Mouse (Mus musculus) left cerebral cortex, adult 8-10 months (tissue): ENCODE data around the gene Acvrl1. TPM values are rescaled to one million over a fixed set of nuclear protein-coding genes. Genes with fewer than 3 reads are reported as not detected.
"Not testable (repeated sequence)": the region's sequence is repeated elsewhere in the genome, so short reads cannot be mapped to it uniquely, and the experiment has no call there.

Experiments
- DNase-seq, 2 experiments: peaks; one replicate each; pipeline ENCODE4 v3.0.0; 2022; ENCODE audit warnings: low spot score in 2 of 2
- total RNA-seq, 4 experiments: library from RNA; stranded (reverse); gene quantifications; 2 replicates each; pipeline ENCODE4 v1.2.4; 2022

Gene Acvrl1
- total RNA-seq, 4 experiments from 2014 or later, result 18.9 to 25.1 (median 19.3) TPM

DNA sequence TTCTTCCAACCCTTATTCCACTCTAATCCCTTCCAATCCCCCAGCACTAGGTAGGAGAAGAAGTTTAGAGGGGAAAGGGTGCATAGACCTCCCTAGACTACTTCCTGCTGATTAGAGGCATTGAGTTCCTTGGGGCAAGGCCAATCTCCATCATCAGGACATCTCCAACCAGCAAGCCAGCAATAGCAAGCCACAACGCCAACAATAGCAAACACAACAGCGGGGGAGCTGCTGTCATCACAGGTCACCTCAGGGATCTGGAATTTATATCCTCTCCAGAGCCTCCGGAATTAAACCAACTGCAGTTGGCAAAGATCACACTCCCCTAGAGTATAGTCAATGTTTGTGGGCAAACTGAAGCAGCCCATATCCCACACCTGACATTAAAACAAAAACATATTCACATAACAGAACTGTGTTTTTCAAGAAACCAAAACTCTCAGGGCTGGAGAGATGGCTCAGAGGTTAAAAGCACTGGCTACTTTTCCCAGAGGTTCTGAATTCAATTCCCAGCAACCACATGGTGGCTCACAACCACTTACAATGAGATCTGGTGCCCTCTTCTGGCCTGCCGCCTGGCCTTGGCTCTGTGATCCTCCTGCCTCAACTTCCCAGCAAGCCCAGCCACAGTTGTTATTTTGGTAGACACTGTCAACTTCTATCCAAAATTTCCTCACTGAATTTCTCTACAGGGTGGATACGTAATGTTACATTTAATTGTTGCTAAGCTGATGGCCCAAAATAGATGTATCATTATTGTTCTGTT, 20.2 kb upstream of the Acvrl1 start:
- no peak for DNase-seq

DNA sequence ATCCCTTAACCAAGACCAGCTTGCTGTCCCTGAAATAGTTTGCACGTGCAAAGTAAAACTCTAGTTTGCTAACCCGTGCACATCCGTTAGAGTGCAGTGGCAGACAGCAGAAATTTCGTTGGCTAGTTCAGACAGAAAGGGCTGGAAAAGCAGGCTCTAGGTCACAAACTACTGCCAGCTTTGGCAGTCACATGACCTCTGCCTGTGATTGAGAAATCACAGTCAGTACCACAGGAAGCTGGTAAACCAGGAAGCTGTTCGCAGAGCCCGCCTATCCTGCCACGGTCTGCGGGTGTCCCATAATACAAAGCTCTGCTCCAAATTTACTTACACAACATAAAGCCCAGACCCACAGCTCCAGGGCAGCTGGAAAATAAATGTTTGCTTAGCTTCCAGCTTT, 15.1 kb upstream of the Acvrl1 start:
- DNase-seq, result no peak

DNA sequence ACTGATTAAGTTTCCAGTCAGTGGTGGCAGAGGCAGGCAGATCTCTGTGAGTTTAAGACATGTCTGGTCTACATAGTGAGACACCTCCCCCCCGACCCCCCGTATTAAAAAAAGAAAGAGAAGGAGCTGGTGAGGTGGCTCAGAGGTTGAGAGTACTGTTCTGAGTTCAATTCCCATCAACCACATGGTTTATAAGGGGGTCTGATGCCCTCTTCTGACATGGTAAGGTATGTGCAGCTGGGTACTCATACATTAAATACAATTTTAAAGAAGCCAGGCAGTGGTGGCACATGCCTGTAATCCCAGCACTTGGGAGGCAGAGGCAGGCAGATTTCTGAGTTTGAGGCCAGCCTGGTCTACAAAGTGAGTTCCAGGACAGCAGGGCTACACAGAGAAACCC, 14.5 kb upstream of the Acvrl1 start:
- DNase-seq, result not testable (repeated sequence)

DNA sequence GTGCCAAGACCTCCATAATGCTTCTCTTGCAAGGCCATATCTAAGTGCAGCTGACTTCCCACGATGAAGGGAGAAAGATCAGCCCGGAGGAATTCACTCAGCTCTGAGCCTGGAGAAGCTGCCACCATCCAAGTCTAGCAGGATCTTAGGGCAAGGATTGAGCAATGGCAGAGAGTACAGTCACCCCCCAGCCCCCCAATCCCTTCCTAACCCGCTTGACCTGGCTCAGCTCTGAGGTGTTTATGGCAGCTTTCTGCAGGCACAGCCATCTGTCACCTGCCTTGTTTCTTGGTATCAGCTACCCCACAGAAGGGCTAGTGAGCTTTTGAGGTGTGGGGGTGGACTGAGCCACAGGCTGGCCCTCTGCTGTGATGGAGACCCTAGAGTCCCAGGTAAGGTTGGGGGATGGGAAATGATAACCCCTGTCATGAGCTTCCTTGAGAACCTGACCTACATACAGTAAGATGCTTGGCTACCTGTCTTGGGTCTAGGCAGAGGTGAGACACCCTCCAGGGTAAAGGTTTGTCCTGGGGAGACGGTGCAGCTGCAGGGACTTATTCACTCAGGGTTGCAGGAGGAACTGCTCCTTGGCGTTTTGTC, 12.7 kb upstream of the Acvrl1 start, which contains the start of gene Ankrd33:
Gene Ankrd33, plus strand, starts transcription at position 245 of the 600 bp plus-strand sequence.
- DNase-seq, result no peak

DNA sequence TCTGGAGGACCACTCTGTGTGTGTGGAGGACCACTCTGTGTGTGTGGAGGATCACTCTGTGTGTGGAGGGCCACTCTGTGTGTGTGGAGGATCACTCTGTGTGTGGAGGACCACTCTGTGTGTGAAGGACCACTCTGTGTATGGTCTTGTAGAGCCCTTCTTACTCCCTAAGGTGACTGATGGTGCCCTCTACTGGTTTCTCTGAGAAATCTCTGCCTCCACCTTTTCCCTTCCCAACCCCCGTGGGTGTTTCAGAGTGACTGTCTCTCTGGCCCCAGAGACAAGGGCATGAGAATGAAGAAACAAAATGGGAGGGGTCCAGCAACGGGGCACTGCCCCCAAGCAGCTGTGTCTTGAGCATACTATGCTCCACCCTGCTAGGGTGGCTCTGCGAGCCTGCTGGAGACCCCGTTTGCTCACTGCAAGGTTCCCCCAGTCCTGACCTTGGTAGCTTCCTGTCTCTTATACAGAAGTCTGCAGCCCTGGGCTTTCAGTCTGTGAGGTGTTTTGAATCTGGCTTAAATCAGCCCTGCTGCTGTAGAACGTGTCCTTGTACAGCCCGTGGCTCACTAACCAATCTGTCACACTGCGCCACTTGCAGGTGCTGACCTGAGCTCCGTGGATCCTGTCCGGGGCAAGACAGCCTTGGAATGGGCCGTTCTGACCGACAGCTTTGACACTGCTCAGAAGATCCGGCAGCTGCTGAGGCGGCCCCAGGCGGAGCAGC, 9.8 kb upstream of the Acvrl1 start:
- no peak for DNase-seq

DNA sequence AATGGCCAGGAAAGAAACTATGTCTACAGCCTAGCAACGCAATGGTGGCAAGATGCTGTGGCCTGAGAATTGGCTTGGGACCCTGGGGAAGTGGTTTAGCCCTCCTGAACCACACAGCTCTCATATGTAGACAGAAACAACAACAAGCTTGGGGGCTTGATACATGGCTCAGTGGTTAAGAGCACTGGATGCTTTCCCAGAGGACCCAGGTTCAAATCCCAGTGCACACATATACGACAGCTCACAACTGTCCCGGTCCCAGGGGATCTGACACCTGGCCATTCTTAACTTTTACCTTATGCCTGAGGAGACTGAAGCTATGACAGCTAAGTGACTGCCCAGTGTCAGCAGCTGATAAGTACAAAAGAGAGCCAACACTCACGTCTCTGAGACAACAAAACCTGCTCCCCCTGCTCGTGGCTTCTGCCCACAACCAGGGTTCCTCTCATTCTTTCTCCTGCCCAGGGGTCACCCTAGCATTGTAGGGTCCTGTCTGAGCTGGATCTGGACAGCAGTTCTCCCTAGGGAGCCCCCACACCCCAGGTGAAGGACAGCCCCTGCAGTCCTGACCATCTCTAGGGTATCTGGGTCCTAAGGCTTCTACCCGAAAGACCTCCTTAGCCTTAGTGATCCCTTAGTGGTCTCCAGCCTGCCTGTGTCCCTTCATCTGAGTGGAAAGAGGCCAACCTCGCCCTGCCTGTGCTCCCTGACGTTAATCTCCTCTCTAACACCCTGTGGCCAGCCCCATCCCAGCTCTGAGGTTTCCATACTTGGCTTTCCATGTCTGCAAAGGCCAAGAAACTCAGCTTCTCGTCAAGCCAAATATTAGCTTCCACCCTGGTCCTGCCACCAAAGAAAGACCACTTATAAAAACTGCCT, 6.7 kb upstream of the Acvrl1 start:
- DNase-seq, result no peak

DNA sequence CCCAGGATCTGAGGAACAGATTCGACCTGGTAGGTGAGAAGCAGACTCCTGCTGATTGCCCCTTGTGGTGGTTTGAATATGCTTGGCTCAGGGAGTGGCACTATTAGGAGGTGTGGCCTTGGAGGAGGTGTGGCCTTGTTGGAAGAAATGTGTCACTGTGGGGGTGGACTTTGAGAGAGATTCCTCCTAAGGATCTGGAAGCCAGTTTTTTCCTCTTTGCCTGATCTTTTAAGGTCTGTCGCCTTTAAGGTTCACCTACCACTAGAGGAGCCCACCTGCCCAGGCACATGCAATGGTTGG, 6.1 kb upstream of the Acvrl1 start:
- no peak for DNase-seq

DNA sequence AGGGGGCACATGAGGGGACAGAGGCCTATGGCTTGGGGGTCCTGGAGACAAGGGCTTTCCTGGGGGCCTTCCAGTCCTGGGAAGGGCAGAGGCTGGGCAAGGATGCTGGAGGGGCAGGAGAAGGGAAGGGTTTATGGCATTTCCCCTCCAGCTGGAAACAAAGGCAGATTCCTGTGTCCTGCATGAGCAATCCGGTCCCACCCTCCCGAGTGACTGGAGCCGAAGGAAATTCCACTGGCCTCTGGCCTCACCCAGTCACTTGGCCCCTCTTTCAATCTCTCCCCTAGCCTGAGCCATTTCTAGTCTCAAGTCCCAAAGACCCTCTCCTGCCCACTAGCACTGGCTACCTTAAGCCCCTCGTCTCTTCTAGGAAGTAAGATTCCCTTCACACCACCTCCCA, 5.1 kb upstream of the Acvrl1 start:
- no peak for DNase-seq

DNA sequence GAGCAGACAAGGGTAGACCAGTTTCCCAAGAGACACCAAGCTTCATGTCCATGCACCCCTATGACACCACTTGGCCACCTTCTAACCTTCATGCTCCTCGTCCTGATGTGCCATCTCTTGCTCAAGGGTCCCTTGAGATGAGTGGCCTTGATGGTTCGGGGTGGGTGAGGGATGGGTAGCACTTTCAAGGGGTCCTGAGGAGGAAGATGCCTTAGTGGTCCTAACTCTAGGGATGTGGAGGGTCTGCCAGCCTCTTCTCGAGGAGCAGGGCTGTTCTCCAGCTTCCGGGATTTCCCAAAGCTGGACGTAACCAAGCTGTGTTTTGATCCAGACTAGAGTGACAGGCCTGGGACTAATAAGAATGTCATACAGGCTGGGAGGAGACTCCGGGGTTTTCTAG, 2.8 kb upstream of the Acvrl1 start:
- DNase-seq, result no peak

DNA sequence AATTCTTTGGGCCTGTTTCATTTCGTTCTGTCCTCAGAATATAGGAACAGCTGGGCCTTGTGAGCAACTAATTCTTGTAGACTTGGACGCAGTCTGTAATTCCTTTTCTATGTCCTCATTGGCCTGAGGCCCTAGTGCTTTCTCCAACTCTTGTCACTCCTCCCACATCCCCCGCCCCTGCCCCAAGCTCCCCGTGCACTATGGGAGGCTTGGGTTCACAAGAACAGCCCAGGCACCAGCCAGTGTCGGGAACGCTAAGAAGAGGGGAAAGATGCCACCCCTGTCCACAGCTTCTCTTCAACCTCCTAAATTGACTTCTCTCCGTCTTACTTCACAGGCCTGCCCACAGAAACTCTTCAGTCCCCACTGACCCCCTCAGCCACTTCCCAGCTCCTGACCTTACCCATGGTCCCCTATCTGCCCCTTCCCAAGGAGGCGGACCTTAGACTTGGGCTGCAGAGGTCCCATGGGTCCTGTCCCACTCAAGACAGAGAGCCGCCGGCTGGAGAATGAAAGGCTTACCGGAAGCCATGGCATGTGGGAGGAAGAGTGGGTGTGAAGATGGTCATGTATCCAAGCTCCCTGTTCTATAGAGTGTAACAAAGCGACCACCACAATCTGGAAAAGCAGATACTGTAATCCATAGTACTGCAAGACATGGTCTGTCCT, 1.3 kb upstream of the Acvrl1 start:
- no peak for DNase-seq

DNA sequence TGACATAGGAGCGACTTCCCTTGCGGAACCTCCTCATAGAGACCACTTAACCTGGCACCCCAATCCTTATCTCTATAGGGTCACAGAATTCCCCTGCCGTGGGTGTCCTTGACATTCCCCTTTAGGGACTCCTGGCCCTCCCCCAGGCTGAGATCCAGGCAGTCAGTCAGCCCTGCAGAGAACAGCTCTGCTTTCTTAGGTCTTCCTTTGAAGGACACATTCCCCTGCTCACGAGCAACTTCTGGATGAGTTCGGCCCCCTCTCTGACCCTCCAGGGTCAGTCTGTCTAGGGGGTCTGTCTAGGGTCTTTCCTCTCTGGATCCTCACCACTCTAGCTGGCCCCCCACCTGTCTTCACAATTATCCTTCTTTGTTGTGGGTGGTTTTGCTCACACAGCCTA, 1.1 kb downstream of the Acvrl1 start:
- no peak for DNase-seq

DNA sequence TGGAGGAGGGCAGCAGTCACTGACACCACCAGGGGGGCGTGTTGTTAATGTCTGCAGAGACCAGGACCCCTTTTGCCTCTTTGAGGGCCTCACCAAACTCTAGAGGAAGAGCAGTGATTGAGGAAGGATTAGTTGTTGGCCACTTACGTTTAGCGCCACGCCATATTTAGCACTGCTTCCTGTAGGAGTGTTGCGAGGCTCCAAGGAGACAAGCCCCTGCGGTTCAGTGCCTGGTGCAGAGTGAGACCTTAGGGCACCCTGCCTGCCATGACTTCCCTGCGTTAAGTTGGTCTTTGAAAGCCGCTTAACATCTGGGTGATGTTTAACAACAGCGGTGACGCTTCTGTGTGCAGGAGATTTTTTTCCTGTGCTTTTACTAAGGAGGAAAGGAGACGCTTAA, 3.2 kb downstream of the Acvrl1 start:
- DNase-seq, result no peak

DNA sequence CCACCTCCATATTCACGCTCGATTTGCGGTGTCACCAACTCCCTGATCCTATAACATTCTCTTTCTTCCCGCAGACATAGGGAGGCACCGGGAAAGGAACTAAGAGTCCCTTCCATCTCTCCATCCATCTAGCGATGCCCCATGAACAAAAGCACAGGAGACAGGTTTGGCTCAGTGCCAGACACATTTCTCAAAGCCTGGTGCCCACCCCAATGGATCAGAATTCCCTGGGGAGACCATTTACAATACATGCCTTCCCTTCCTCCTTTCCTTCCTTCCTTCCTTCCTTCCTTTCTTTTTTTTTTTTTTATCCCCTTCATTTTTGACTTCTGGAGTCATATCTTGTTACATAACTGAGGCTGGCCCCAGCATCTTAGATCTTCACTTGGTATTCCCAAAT, 3.7 kb downstream of the Acvrl1 start:
- no peak for DNase-seq

DNA sequence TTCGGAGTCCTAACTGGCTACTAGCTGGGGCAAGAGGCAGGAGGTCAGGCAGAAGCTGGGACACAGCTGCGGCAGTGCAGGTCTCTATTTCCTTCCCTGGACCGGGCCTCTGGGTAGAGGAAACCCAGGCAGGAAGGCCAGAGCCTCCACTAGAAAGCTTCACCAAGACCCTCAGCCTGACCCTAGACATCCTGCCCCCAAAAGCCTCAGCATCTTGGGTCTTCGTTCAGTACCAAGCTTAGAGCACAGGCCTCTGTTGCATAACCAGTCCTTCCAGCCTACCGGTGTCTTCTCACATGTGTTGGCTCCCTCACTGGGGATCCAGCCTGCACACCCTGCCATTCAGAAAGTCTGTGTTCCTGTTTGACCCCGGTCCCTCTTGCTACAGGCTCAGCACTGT, 4.4 kb downstream of the Acvrl1 start:
- no peak for DNase-seq

DNA sequence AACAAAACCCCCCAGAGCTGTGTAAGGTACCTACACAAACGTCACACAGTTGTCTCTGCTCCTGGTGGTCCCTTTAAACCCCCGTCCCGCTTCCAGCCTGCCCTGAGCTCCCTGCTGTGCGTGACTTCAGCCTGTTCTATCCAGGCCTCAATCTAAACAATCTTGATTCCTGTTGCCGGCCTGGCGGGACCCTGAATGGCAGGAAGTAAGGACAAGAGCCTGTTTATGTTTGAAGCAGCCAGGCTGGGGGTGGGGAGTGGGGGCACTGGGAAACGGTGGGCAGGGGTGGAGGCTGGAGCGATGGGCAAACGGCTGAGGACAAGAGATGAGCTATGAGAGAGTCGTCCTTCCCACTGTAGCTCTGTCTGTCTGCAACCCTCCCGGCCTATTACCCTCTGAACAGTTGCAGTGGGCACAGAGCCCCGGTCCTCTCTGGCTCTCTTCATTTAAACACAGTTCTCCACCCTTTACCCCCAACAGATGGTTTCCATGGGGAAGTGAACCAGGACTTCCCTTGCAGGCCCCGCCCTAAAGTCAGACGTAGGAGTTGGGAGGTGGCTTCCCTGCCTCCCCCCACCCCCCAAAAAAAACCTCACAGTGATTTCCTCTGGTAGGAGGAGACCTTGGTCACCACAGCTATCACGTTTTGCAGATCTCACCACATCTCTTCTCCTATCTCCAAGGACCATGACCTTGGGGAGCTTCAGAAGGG, 5.8 kb downstream of the Acvrl1 start:
- DNase-seq, result no peak

DNA sequence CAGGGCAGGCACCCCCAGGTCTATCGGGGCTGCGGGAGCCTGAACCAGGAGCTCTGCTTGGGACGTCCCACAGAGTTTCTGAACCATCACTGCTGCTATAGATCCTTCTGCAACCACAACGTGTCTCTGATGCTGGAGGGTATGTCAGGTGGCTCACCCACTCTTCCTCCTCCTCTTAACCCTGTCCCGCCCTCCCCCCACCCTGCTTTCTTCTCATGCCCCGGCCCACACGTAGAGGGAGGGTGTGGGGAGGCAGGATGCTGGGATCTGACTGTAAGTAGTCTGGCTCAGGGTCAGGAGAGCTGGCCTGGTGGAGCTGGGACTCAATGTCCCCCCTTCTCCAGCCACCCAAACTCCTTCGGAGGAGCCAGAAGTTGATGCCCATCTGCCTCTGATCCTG, 7.1 kb downstream of the Acvrl1 start:
- no peak for DNase-seq

DNA sequence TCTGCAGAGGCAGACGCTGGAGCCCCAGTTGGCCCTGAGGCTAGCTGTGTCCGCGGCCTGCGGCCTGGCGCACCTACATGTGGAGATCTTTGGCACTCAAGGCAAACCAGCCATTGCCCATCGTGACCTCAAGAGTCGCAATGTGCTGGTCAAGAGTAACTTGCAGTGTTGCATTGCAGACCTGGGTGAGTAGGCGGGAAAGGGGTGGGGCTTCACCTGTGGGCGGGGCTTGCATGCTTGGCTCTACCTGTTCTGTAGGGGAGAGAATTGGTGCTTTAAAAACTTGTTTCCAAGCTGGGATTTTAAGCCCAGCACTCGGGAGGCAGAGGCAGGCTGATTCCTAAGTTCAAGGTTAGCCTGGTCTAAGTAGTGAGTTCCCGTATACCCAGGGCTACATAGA, 9.1 kb downstream of the Acvrl1 start:
- DNase-seq, result no peak

DNA sequence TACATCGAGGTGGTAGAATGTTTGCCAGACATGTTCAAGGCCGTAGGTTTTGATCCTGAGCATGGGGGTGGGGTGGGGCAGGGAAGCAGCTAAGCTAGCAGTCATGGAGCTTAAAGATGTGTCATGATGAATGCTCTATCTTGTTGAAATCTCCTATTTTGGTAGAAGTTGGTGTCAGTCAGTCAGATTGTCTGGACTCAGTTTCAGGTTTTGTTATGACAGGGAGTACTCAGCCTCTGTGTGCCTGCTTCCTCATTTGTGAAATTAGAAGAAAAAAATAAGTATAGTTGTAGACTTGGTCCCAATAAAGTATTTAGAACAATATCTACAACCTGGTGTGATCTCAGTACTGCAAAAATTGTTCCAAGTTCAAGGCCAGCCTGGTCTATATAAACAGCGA, 10.4 kb downstream of the Acvrl1 start:
- DNase-seq, result no peak

DNA sequence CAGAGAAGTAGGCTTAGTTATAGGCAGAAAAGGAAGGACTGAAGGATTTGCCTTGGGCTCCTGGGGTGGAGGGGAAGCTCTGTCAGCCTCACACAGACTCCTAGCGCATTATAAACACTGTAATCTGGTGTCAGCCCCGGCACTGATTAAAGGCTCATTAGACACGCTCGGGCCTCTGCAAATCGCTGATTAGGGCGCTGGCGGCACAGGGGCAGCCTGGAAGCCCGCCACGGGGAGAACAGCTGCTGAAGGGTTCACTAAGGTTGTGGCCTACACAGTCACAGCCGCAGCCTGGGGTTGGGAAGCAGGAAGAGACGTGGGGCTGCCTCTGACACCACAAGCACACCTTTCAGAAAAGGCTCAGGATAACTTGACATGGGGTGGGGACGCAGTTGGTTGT, 11.6 kb downstream of the Acvrl1 start:
- DNase-seq, result no peak

DNA sequence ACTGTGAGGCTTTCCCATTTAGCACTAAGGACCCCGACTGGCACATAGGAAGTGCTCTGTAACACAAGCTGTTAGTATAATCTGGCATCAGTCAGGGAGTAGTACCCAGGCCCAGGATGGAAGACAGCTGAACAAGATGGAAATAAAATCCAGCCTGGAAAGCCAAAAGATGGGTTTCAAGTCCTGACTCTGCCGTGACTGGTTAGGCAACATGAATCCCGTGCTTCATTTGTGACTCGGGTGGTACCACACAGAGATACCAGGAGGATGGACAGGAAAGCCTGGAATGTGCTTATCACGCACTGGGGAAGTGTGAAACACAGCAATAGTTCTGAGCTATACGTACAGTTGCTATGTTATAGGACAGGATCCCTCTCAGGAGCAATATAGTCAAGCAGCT, 12.3 kb downstream of the Acvrl1 start:
- no peak for DNase-seq
